Mouse (Mus musculus) heart, adult 2 months (tissue): ENCODE data around the gene Tmem38a.

Experiments
- CTCF ChIP-seq: fragments of 200-600 bp; IDR thresholded peaks from 2 replicates; pipeline ENCODE4 v1.8.1; 2022; ENCODE audit warnings: antibody characterized with exemption, mild to moderate bottlenecking, moderate library complexity
- EP300 ChIP-seq: fragments of 200-500 bp; IDR thresholded peaks from 2 replicates; pipeline ENCODE4 v1.6.1; 2011; ENCODE audit warnings: low read depth, low read length, control low read depth; ENCODE audit not compliant: insufficient read depth
- POLR2A ChIP-seq: fragments of 200-500 bp; IDR thresholded peaks from 2 replicates; pipeline ENCODE4 v1.6.1; 2011; ENCODE audit warnings: mild to moderate bottlenecking, low read depth, low read length, control low read depth; ENCODE audit not compliant: insufficient read depth

GRCm38 (mm10) chr8:72587806-72588205 lies 16.0 kb downstream of the Tmem38a start:
- TF ChIP-seq CTCF (no peak), EP300 (no peak), POLR2A (peak; percentile 39; the same call in 1 of the 2 replicates)
